Mouse (Mus musculus) adrenal gland, adult 2 months (tissue): ENCODE data around the gene Mtm1. TPM values are rescaled to one million over a fixed set of nuclear protein-coding genes. Genes with fewer than 3 reads are reported as not detected.
"Not testable (repeated sequence)": the region's sequence is repeated elsewhere in the genome, so short reads cannot be mapped to it uniquely, and the experiment has no call there.

ENCODE experiments used
- DNase-seq: peaks from one replicate; pipeline ENCODE4 v3.0.0; 2021
- polyA plus RNA-seq: library from polyadenylated mRNA; depleted of rRNA; stranded (reverse); fragments of >200 nt; gene quantifications from 2 replicates; pipeline ENCODE4 v1.2.3, GENCODE M21; 2012; rRNA removed
- total RNA-seq, 2 experiments: library from RNA; stranded (reverse); gene quantifications; 2 replicates each; pipeline ENCODE4 v1.2.3; 2021

Gene Mtm1
- total and polyA plus RNA-seq, 3 experiments: 1.6 to 17.4 (median 16.6) TPM

DNA sequence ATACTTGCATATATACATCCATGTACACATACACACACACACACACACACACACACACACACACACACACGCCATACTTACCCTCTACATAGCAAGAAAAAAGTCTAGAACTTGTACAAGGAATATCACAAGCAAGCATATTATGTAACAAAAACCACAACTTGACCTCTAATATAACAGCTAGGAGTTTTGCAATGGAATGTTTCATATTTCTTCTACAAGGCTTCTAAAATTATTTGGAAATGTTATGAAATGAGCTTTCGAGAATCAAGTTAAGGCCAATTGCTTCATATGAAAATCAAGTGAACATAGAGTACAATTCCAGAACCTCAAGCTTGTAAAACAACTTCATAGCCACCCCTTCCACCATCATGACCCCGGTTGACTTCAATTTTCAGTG lies 74.9 kb downstream of the Mtm1 start:
- DNase-seq: no peak

DNA sequence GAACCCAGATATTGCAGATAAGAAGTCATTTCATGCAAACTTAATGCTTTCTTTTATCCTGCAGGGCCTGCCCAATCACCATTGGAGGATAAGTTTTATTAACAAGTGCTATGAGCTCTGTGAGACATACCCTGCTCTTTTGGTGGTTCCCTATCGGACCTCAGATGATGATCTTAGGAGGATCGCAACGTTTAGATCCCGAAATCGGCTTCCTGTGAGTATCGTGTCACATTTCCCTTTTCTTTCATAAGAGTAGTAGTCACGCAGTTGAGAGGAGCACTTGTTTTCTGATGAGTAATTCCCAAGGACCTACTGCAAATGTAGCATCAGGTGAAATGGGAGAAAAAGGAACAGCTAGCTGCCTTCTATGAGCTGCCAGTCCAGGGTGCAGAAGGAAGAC lies 76.5 kb downstream of the Mtm1 start:
- no peak for DNase-seq

DNA sequence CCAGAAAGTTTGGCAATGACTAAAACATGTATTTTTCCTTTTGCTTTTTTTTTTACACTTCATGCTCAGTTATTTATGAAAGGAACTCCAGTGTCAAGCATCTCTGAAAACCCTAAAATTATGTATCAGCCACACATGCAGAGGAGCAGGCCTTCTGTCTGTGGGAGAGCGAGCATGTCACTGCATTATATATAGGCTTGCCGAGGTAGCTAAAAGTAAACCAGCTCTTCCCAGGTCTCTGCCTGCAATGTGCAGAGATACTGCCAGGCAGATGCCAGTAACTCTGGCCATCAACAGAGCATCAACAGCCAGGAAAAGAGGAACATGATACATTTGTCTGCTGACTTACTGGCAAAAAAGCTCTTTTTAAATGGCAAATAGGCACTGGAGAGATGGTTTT lies 83.6 kb downstream of the Mtm1 start:
- DNase-seq: no peak

DNA sequence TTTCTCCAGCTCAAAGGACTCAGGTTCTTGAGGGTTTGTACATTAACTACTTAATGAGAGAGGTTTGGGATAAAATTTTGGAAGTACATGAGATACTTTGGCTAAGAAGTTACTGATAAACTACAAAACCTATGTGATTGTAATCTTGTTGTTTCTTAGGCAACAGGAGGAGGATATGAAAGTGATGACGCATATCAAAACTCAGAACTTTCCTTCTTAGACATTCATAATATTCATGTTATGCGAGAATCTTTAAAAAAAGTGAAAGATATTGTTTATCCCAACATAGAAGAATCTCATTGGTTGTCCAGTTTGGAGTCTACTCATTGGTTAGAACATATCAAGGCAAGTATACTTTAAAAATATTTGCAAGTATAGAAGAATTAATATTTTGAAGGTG lies 85.4 kb downstream of the Mtm1 start:
- DNase-seq: no peak

DNA sequence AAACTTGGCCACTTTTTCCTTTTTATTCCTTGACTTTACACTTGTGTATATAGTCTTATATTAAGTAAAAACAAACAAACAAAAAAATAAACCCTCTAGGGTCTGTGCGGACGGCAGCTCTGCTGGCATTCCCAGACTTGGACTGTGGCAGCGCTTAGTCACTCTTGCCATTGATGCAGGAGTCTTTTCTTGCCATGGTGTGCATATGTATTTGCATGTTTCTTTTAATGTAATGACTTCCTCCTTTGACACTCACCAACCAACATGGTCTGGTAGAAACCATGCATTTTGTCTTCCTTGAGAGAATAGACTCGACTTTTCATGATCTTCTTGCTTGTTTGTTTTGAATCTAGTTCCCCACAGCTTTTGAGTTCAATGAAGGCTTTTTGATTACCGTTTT lies 91.6 kb downstream of the Mtm1 start:
- no peak for DNase-seq

DNA sequence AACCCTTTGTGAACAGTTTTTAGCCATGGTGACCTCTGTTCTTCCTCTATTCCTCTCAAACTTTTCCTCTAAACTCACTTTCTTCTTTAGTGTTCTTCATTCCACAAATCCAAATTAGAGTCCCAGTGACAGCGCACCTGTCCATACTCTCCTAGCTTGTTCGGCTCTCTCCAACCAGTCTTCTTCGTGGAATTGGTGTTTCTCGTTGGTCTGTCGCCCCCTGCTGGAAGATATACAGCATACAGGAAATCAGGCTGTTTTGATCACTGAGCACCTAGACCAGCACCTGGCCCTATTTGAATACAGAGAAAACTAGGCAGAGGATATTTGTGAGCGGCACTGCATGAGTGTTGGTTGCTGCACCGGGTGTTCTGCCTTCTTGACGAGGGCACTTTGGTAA lies 100.7 kb downstream of the Mtm1 start:
- peak; percentile 30 for DNase-seq

DNA sequence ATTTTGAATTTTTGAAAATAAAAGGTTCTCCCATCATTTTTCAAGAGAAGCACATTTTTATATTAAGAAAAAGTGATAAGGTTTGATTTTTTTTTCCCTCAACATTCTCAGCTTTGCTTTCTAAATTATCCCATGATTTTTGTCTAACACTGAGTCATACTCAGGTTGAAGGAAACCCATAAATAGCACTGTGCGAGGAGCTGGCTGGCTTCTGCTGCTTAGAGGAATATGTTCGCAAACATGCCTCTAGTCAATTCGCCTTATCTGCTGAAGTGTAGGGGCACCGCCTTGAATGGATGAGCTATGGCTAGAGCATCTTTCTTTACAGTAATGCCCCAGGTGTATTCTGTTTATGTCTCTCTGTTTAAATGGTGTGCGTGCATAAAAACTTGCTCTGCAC lies 103.8 kb downstream of the Mtm1 start:
- DNase-seq: no peak

DNA sequence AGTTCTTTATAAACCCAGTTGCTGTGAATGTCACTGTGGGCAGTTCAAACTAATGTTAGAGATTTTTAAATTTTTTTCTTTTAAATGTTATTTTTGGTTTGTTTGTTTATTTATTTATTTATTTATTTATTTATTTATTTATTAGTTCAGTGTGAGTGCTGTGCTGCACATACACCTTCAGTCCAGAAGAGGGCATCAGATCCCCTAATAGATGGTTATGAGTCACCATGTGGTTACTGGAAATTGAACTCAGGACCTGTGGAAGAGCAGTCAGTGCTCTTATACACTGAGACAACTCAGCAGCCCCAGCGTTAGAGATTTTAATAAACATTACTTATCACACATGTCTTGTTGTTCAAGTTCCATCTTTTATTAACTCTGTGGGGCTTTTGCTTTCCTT lies 141.5 kb downstream of the Mtm1 start:
- DNase-seq: no peak

DNA sequence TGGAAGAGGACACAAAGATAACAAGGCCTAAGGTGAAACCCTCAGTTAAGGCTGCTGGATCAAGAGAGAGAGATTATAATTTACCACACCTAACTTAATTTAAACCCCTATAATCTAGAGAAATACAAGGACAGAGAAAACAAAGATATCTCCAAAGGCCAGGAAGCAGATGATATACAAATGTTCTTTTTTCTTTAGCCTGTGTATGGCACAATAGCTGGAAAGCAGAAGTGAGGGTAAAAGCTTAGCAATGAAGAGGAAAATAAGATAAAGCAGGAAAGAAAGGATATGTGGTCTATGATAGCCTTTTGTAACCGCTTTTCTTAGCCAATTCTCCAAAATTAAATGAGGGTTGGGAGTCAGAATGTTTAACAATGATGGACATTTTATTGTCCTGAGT lies 144.8 kb downstream of the Mtm1 start:
- no peak for DNase-seq

DNA sequence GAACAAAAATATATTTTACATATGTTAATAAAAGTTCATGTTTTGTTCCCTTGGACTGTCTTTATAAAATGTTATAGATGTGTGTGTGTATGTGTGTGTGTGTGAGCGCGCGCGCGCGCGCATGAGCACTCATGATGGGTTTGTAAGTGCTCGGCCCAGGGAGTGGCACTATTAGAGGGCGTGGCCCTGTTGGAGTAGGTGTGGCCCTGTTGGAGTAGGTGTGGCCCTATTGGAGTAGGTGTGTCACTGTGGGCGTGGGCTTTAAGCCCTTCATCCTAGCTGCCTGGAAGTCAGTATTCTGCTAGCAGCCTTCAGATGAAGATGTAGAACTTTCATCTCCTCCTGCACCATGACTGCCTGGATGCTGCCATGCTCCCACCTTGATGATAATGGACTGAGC lies 151.2 kb downstream of the Mtm1 start:
- not testable (repeated sequence) for DNase-seq

DNA sequence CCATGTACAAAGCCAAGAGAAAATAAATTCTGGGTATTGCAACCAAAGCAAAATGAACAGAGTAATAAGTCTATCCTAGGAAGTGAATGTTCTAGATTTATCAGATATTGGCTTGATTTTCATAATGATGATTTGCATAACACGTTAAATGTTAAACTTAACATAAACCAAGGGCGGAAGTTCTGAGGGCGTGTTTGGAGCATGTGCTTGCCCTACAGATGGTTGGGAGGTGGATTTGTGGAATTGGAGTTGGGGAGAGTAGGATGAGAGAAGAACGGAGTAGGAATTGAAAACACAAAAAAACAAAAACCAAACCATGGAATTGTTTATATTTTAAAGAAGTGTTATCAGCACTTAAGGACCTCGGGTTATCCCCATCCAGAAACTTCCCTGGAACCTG lies 153.5 kb downstream of the Mtm1 start:
- no peak for DNase-seq

DNA sequence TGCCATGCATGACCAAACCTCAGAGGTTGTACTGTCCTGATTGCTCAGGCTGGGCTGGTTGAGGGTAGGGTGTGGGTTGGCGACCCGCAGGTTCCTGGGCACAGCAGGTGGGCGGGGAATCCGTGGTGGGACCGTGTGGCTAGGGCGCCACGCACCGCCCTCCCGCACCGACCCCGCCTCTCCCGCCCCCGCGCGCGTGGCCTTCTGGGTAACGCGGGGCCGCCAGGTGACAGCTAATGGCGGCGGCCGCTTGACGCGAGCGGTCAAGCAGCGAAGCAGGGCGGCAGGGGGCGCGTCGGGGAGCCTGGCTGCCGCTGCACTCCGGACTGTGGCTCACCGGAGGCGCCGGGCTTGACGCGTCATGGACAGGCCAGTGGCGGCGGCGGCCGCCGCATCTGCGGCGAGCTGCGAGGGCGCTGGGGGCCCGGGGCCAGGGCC lies 154.0 kb downstream of the Mtm1 start, which contains the start of gene Mtmr1:
Mtmr1 (plus strand) TSS at position 207 of the 438 bp plus-strand sequence.
- DNase-seq: peak; percentile 91

DNA sequence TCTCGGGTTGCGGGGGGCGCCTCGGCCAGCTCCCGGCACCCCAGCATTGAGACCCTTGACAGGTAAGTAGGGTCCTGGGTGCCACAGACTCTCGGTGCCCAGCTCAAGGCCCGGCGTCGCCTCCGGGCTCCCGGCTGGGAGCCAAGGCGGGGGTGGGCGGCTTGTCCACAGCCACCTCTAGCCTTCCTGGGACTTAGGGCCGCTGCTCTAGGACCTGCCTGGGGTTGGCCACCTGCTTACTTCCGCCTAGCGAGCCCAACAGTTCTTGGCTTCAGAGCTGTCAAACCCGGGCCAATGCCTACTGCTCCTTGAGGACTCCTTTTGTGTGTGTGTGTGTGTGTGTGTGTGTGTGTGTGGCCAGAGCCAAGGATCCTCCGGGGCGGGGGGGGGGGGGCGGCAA lies 154.4 kb downstream of the Mtm1 start:
- DNase-seq: peak; percentile 54

Other genes with a start within 250 kb of the Mtm1 start
- gene Mamld1, start 160.5 kb upstream of the Mtm1 start, total RNA-seq: 10 to 100 TPM; 12.9 to 25.5 TPM
- 10.3 and 12.0 TPM in 2 replicates for gene Mamld1, start 160.5 kb upstream of the Mtm1 start, polyA plus RNA-seq
- gene Mtmr1, start 154.0 kb downstream of the Mtm1 start, total RNA-seq: 10 to 100 TPM; 25.8 to 31.6 TPM
- 4.8 and 7.4 TPM in 2 replicates for gene Mtmr1, start 154.0 kb downstream of the Mtm1 start, polyA plus RNA-seq